In the genomic region with DNA sequence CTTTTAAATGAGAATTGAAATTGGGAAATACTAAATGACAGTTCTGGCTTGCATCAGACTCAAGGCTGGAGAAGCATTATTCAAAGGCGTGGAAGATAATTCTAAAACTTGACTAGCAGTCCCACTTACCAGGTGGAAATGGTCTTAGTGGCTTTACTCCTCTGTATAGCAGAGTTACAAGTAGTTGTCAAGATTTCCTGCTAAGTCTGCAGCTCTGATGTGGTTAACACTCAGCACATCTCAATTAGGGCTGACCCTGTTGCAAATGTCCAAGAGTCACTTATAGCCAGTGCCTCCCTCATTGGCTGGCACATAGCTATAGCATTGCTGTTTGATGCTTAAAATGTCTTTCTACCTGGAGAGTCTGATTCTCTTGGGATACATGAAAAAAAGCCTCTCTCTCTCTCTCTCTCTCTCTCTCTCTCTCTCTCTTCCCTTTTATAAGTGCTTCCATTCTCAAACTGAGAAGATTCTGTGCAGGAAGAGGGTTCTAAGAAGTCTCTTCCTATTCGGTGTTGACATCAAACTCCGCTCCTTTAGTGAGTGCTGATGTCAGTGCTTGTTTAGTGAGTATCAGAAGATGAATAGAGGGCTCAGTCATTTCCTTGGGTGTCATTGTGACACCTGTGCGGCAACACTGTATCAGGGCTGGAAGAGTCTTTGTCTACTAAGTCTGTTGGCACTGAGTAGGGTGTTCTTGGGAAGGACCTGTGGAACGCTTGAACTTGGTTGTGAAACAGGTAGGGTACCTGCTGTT, we compare ENCODE assay signal across 18 mouse cellular contexts. TPM values are rescaled to one million over a fixed set of nuclear protein-coding genes. Genes with fewer than 3 reads are reported as not detected.
A peak's percentile ranks its signal among the peaks of the same experiment; 100 is the strongest.
DNase-seq lines count a peak whose midpoint lies in the region; ATAC-seq and TF ChIP-seq lines count a peak whose summit lies in the region.
"Had no signal": no experiment of that assay in that cellular context is flagged by ENCODE, and none has a peak within 500 bp of the region (broad histone marks: within the 10 kb centered on the region; RNA-seq: fewer than 3 reads in every experiment).

No protein-coding gene starts in this region.

- peaks cover 12% of the 10 kb centered on the region; the same call in 1 of the 2 replicates for H3K36me3 ChIP-seq in liver, embryonic 12.5 days
- H3K36me3 ChIP-seq in liver, embryonic 14.5 days (replicated peaks; ENCODE audit: control insufficient read depth, insufficient read depth, low read depth): no peaks in the 10 kb centered on the region; the same call in 1 of the 2 replicates
- no peaks in the 10 kb centered on the region for H3K36me3 ChIP-seq in forebrain, embryonic 12.5 days (replicated peaks)
- H3K36me3 ChIP-seq in embryonic facial prominence, embryonic 10.5 days (replicated peaks): no peaks in the 10 kb centered on the region
- H3K36me3 ChIP-seq: embryonic facial prominence, embryonic 13.5 days; heart, embryonic 10.5 days; kidney, embryonic 15.5 days; lung, embryonic 15.5 days; neural tube, embryonic 15.5 days had no signal

- peak overlapping the region; percentile 17 for H3K9ac ChIP-seq in liver, embryonic 12.5 days
- 0 out of 2 replicates have a peak overlapping the region, but pooled peaks have one; percentile 29 for H3K9ac ChIP-seq in liver, embryonic 14.5 days (replicated peaks)
- no peak overlapping the region for H3K9ac ChIP-seq in forebrain, embryonic 12.5 days
- H3K9ac ChIP-seq: kidney, embryonic 15.5 days; lung, embryonic 15.5 days; neural tube, embryonic 15.5 days had no signal

- no peak for DNase-seq in liver
- DNase-seq in CD8-positive naive resting alpha-beta T cell, adult 2 months (ENCODE audit: low read depth in 2 of 2, low spot score in 2 of 2): peak; percentile 30 to 38
- DNase-seq in liver, embryonic 14.5 days (ENCODE audit: low read depth in 3 of 3, low spot score in 3 of 3): no peak
- DNase-seq in thymus, postnatal 14 days: peak; percentile 44
- DNase-seq in frontal cortex, adult 2 months (ENCODE audit: extremely low spot score in 1 of 2, low spot score in 1 of 2): no peak
- no peak for DNase-seq in embryonic facial prominence, embryonic 10.5 days (ENCODE audit: low spot score)
- DNase-seq: cerebellum, postnatal 36 days; gastrocnemius, postnatal 14 days; left cerebral cortex, postnatal 4 days; right cerebral cortex, postnatal 4 days had no signal

- peak overlapping the region; percentile 27; the same call in 1 of the 2 replicates for H3K4me2 ChIP-seq in liver, embryonic 12.5 days
- peak overlapping the region; percentile 1 for H3K4me2 ChIP-seq in liver, embryonic 14.5 days (ENCODE audit: low read depth)
- H3K4me2 ChIP-seq in forebrain, embryonic 12.5 days: no peak overlapping the region
- H3K4me2 ChIP-seq: kidney, embryonic 15.5 days; lung, embryonic 15.5 days had no signal

- H3K27me3 ChIP-seq in liver, embryonic 12.5 days (replicated peaks): no peaks in the 10 kb centered on the region
- H3K27me3 ChIP-seq in liver, embryonic 14.5 days (ENCODE audit: control insufficient read depth, insufficient read depth, low read length): no peaks in the 10 kb centered on the region
- no peaks in the 10 kb centered on the region for H3K27me3 ChIP-seq in forebrain, embryonic 12.5 days
- no peaks in the 10 kb centered on the region for H3K27me3 ChIP-seq in embryonic facial prominence, embryonic 10.5 days (replicated peaks; ENCODE audit: low read depth, poor library complexity, severe bottlenecking)
- H3K27me3 ChIP-seq: embryonic facial prominence, embryonic 13.5 days; kidney, embryonic 15.5 days; lung, embryonic 15.5 days; neural tube, embryonic 15.5 days had no signal

- ATAC-seq in liver, embryonic 12.5 days: no peak
- ATAC-seq in liver, embryonic 14.5 days (ENCODE audit: insufficient read depth): no peak
- ATAC-seq in forebrain, embryonic 12.5 days (ENCODE audit: low FRiP score): no peak
- ATAC-seq: forebrain, embryonic 14.5 days had no signal

- 84% methylated on average over 5 of the region's 5 CpGs for WGBS in liver, embryonic 12.5 days (ENCODE audit: insufficient replicate concordance)
- 81% methylated on average over 5 of the region's 5 CpGs for WGBS in liver, embryonic 14.5 days (ENCODE audit: insufficient replicate concordance)
- 92% methylated on average over 5 of the region's 5 CpGs for WGBS in forebrain, embryonic 12.5 days
- 93% methylated on average over 5 of the region's 5 CpGs for WGBS in embryonic facial prominence, embryonic 10.5 days

- no peak for TF ChIP-seq EP300 in liver, embryonic 14.5 days (IDR thresholded peaks at IDR 0.05; ENCODE audit: low read depth)

- peaks cover 81% of the 10 kb centered on the region for H3K4me1 ChIP-seq in liver, embryonic 12.5 days
- H3K4me1 ChIP-seq in liver, embryonic 14.5 days (replicated peaks; ENCODE audit: control insufficient read depth in 2 of 2, insufficient read depth in 2 of 2, low read length in 1 of 2): peaks cover 49 to 50% of the 10 kb centered on the region in 2 experiments
- peaks cover 31% of the 10 kb centered on the region for H3K4me1 ChIP-seq in forebrain, embryonic 12.5 days
- H3K4me1 ChIP-seq in embryonic facial prominence, embryonic 10.5 days: peaks cover 24% of the 10 kb centered on the region

- TF ChIP-seq CTCF in liver, embryonic 14.5 days (IDR thresholded peaks at IDR 0.05; ENCODE audit: low read depth): no peak

- H3K4me3 ChIP-seq in liver, embryonic 12.5 days: no peak overlapping the region
- no peak overlapping the region for H3K4me3 ChIP-seq in liver, embryonic 14.5 days (ENCODE audit: insufficient read depth in 1 of 2, low read depth in 2 of 2, low read length in 2 of 2)
- no peak overlapping the region for H3K4me3 ChIP-seq in forebrain, embryonic 12.5 days (replicated peaks)
- no peak overlapping the region for H3K4me3 ChIP-seq in embryonic facial prominence, embryonic 10.5 days
- H3K4me3 ChIP-seq: kidney, embryonic 15.5 days; lung, embryonic 15.5 days; neural tube, embryonic 15.5 days had no signal

- H3K9me3 ChIP-seq in liver, embryonic 12.5 days (replicated peaks): no peaks in the 10 kb centered on the region
- H3K9me3 ChIP-seq in liver, embryonic 14.5 days (ENCODE audit: control insufficient read depth, low read length): no peaks in the 10 kb centered on the region
- no peaks in the 10 kb centered on the region for H3K9me3 ChIP-seq in forebrain, embryonic 12.5 days
- no peaks in the 10 kb centered on the region for H3K9me3 ChIP-seq in embryonic facial prominence, embryonic 10.5 days
- H3K9me3 ChIP-seq: embryonic facial prominence, embryonic 13.5 days; heart, embryonic 10.5 days; kidney, embryonic 15.5 days; lung, embryonic 15.5 days; neural tube, embryonic 15.5 days had no signal

- H3K27ac ChIP-seq in liver, embryonic 12.5 days: peak overlapping the region; percentile 78
- peak overlapping the region; percentile 4 for H3K27ac ChIP-seq in liver, embryonic 14.5 days
- H3K27ac ChIP-seq in forebrain, embryonic 12.5 days: no peak overlapping the region
- no peak overlapping the region for H3K27ac ChIP-seq in embryonic facial prominence, embryonic 10.5 days (replicated peaks)
- H3K27ac ChIP-seq: embryonic facial prominence, embryonic 13.5 days; kidney, embryonic 15.5 days; lung, embryonic 15.5 days; neural tube, embryonic 15.5 days had no signal

RNA-seq across cellular contexts. Expression of a gene that starts 3.0 kb away (rescaled TPM):
- 17.8 and 18.7 TPM in 2 replicates for polyA plus RNA-seq in liver, embryonic 12.5 days (2016; fragmentation: Nextera tagmentation; extraction: Ambion mirVana)
- 7.5 and 9.5 TPM in 2 replicates for polyA plus RNA-seq in liver, embryonic 14.5 days (2012; rRNA removed)
- 10.2 and 11.6 TPM in 2 replicates for polyA plus RNA-seq in liver, embryonic 14.5 days (2014; fragmentation: Nextera tagmentation; extraction: Ambion mirVana)
- 24.6 and 26.5 TPM in 2 replicates for polyA plus RNA-seq in frontal cortex, adult 2 months (2012; rRNA removed)
- polyA plus RNA-seq in forebrain, embryonic 12.5 days (2016; fragmentation: Nextera tagmentation; extraction: Ambion mirVana): 26.9 and 29.0 TPM in 2 replicates
- polyA plus RNA-seq in embryonic facial prominence, embryonic 10.5 days (2016; fragmentation: Nextera tagmentation; extraction: Ambion mirVana): 21.0 and 21.6 TPM in 2 replicates

RNA-seq across cellular contexts. Expression of a gene that starts 3.1 kb away (rescaled TPM):
- 13.2 and 17.7 TPM in 2 replicates for polyA plus RNA-seq in liver, embryonic 12.5 days (2016; fragmentation: Nextera tagmentation; extraction: Ambion mirVana)
- polyA plus RNA-seq in liver, embryonic 14.5 days (2012; rRNA removed): 4.0 and 6.5 TPM in 2 replicates
- 7.8 and 9.4 TPM in 2 replicates for polyA plus RNA-seq in liver, embryonic 14.5 days (2014; fragmentation: Nextera tagmentation; extraction: Ambion mirVana)
- polyA plus RNA-seq in frontal cortex, adult 2 months (2012; rRNA removed): 20.3 and 22.2 TPM in 2 replicates
- polyA plus RNA-seq in forebrain, embryonic 12.5 days (2016; fragmentation: Nextera tagmentation; extraction: Ambion mirVana): 33.6 and 33.7 TPM in 2 replicates
- polyA plus RNA-seq in embryonic facial prominence, embryonic 10.5 days (2016; fragmentation: Nextera tagmentation; extraction: Ambion mirVana): 25.1 and 28.1 TPM in 2 replicates

RNA-seq across cellular contexts. Expression of a gene that starts 31.3 kb away (rescaled TPM):
- polyA plus RNA-seq in liver, embryonic 12.5 days (2016; fragmentation: Nextera tagmentation; extraction: Ambion mirVana): 9.5 and 9.7 TPM in 2 replicates
- 1.5 and 2.6 TPM in 2 replicates for polyA plus RNA-seq in liver, embryonic 14.5 days (2012; rRNA removed)
- polyA plus RNA-seq in liver, embryonic 14.5 days (2014; fragmentation: Nextera tagmentation; extraction: Ambion mirVana): 6.3 and 6.6 TPM in 2 replicates
- 14.9 and 16.8 TPM in 2 replicates for polyA plus RNA-seq in frontal cortex, adult 2 months (2012; rRNA removed)
- 13.5 and 15.8 TPM in 2 replicates for polyA plus RNA-seq in forebrain, embryonic 12.5 days (2016; fragmentation: Nextera tagmentation; extraction: Ambion mirVana)
- 20.7 and 21.5 TPM in 2 replicates for polyA plus RNA-seq in embryonic facial prominence, embryonic 10.5 days (2016; fragmentation: Nextera tagmentation; extraction: Ambion mirVana)

Comparison
In these comparisons a context has a peak if more than half of its experiments do, and no peak if none do; other contexts are left out.
1. H3K27ac ChIP-seq: peak in liver, embryonic 12.5 days (single experiment) and liver, embryonic 14.5 days (single experiment); none in forebrain, embryonic 12.5 days (single experiment) and embryonic facial prominence, embryonic 10.5 days (single experiment).
2. DNase-seq: peak in CD8-positive naive resting alpha-beta T cell, adult 2 months (2 of 2) and thymus, postnatal 14 days (single experiment); none in liver (single experiment), liver, embryonic 14.5 days (0 of 3), frontal cortex, adult 2 months (0 of 2) and embryonic facial prominence, embryonic 10.5 days (single experiment).